Mouse (Mus musculus) embryonic facial prominence, embryonic 13.5 days (tissue): Measurements from ENCODE around the gene Gm9999. TPM values are rescaled to one million over a fixed set of nuclear protein-coding genes. Genes with fewer than 3 reads are reported as not detected.
"Not testable (repeated sequence)": the region's sequence is repeated elsewhere in the genome, so short reads cannot be mapped to it uniquely, and the experiment has no call there.

Experiments used
- ATAC-seq: fragments of 200-750 bp; cut with Nextera tagmentation; 2 replicates; pipeline ENCODE4 v1.8.0; 2017; ENCODE audit warnings: low read depth; ENCODE audit not compliant: insufficient number of reproducible peaks, insufficient read depth, low FRiP score, low TSS enrichment
- H3K27ac ChIP-seq: fragments of 300-500 bp; sonication (generic); 2 replicates; pipeline ENCODE4 v1.5.1; 2015; ENCODE audit warnings: moderate library complexity, mild to moderate bottlenecking, inconsistent platforms
- H3K27me3 ChIP-seq: fragments of 300-500 bp; sonication (generic); 2 replicates; pipeline ENCODE4 v1.6.1; 2015; ENCODE audit warnings: mild to moderate bottlenecking, inconsistent platforms
- H3K36me3 ChIP-seq: fragments of 300-500 bp; sonication (generic); 2 replicates; pipeline ENCODE4 v1.6.1; 2015; ENCODE audit warnings: mild to moderate bottlenecking, inconsistent platforms
- H3K4me1 ChIP-seq: fragments of 300-500 bp; sonication (generic); 2 replicates; pipeline ENCODE4 v1.6.1; 2015; ENCODE audit warnings: inconsistent platforms
- H3K4me2 ChIP-seq: fragments of 300-500 bp; sonication (generic); 2 replicates; pipeline ENCODE4 v1.6.1; 2015; ENCODE audit warnings: moderate library complexity, mild to moderate bottlenecking, inconsistent platforms
- H3K4me3 ChIP-seq: fragments of 300-500 bp; sonication (generic); 2 replicates; pipeline ENCODE4 v1.5.1; 2015; ENCODE audit warnings: mild to moderate bottlenecking, inconsistent platforms
- H3K9ac ChIP-seq: fragments of 300-500 bp; sonication (generic); 2 replicates; pipeline ENCODE4 v1.6.1; 2015; ENCODE audit warnings: mild to moderate bottlenecking, inconsistent platforms
- H3K9me3 ChIP-seq: fragments of 300-500 bp; sonication (generic); 2 replicates; pipeline ENCODE4 v1.6.1; 2016; ENCODE audit warnings: inconsistent platforms
- WGBS: fragments of 180-500 bp; shearing (Covaris S2); methylation state at CpG from one replicate; pipeline ENCODE4 v1.1.7; 2015; ENCODE audit warnings: mixed read lengths; 5-methylcytosine and 5-hydroxymethylcytosine counted together
- polyA plus RNA-seq: library from polyadenylated mRNA; unstranded; fragments of >200 nt; fragmentation: Nextera tagmentation; extraction: Ambion mirVana; gene quantifications from 2 replicates; pipeline ENCODE4 v1.2.1, GENCODE M21; 2015

Gene Gm9999
- polyA plus RNA-seq, 1 experiment from 2014 or later: not detected

- Histone ChIP-seq H3K27me3 (no peaks in the 10 kb centered on the region), H3K36me3 (no peaks in the 10 kb centered on the region), H3K9ac (no peak overlapping the region), H3K4me3 (no peak overlapping the region), H3K4me1 (peaks cover 6% of the 10 kb centered on the region), H3K27ac (no peak overlapping the region), H3K4me2 (no peak overlapping the region), H3K9me3 (no peaks in the 10 kb centered on the region)
- WGBS: 79% methylated on average over 3 of the region's 3 CpGs
- ATAC-seq: no peak
These were observed 33.2 kb downstream of the Gm9999 start for GRCm38 (mm10) chr7:47016602-47017001.

GRCm38 (mm10) chr7:47017146-47017545, 33.8 kb downstream of the Gm9999 start:
- Histone ChIP-seq H3K4me2 (no peak overlapping the region), H3K4me3 (no peak overlapping the region), H3K36me3 (no peaks in the 10 kb centered on the region), H3K4me1 (peaks cover 6% of the 10 kb centered on the region), H3K9me3 (no peaks in the 10 kb centered on the region), H3K9ac (no peak overlapping the region), H3K27me3 (no peaks in the 10 kb centered on the region), H3K27ac (no peak overlapping the region)
- WGBS: 63% methylated on average over 7 of the region's 7 CpGs
- no peak for ATAC-seq

GRCm38 (mm10) chr7:47019641-47020040, 36.3 kb downstream of the Gm9999 start:
- Histone ChIP-seq H3K4me2 (no peak overlapping the region), H3K9me3 (no peaks in the 10 kb centered on the region), H3K27ac (no peak overlapping the region), H3K4me1 (peaks cover 6% of the 10 kb centered on the region), H3K27me3 (no peaks in the 10 kb centered on the region), H3K4me3 (no peak overlapping the region), H3K9ac (no peak overlapping the region), H3K36me3 (no peaks in the 10 kb centered on the region)
- 65% methylated on average over 5 of the region's 5 CpGs for WGBS
- no peak for ATAC-seq

GRCm38 (mm10) chr7:47020956-47021355, 37.6 kb downstream of the Gm9999 start:
- Histone ChIP-seq H3K27me3 (no peaks in the 10 kb centered on the region), H3K4me2 (no peak overlapping the region), H3K9ac (no peak overlapping the region), H3K4me3 (no peak overlapping the region), H3K27ac (no peak overlapping the region), H3K9me3 (no peaks in the 10 kb centered on the region), H3K4me1 (no peaks in the 10 kb centered on the region), H3K36me3 (no peaks in the 10 kb centered on the region)
- ATAC-seq: no peak
- WGBS: 9% methylated on average over 8 of the region's 8 CpGs

GRCm38 (mm10) chr7:47022482-47022881, 39.1 kb downstream of the Gm9999 start:
- no peak for ATAC-seq

GRCm38 (mm10) chr7:47023530-47023929, 40.1 kb downstream of the Gm9999 start:
- Histone ChIP-seq H3K9me3 (no peaks in the 10 kb centered on the region), H3K4me3 (no peak overlapping the region), H3K9ac (no peak overlapping the region), H3K36me3 (no peaks in the 10 kb centered on the region), H3K4me2 (no peak overlapping the region), H3K4me1 (no peaks in the 10 kb centered on the region), H3K27ac (no peak overlapping the region), H3K27me3 (no peaks in the 10 kb centered on the region)
- no peak for ATAC-seq
- WGBS: 10% methylated on average over 6 of the region's 6 CpGs

More at GRCm38 (mm10) chr7:47022482-47022881, 39.1 kb downstream of the Gm9999 start:
- Histone ChIP-seq H3K9me3 (no peaks in the 10 kb centered on the region), H3K9ac (no peak overlapping the region), H3K27ac (no peak overlapping the region), H3K4me2 (no peak overlapping the region), H3K27me3 (no peaks in the 10 kb centered on the region), H3K4me1 (no peaks in the 10 kb centered on the region), H3K4me3 (no peak overlapping the region), H3K36me3 (no peaks in the 10 kb centered on the region)
- WGBS: 66% methylated on average over 8 of the region's 8 CpGs

- Histone ChIP-seq H3K4me1 (no peaks in the 10 kb centered on the region), H3K27me3 (no peaks in the 10 kb centered on the region), H3K27ac (no peak overlapping the region), H3K4me3 (no peak overlapping the region), H3K9me3 (no peaks in the 10 kb centered on the region), H3K4me2 (no peak overlapping the region), H3K36me3 (no peaks in the 10 kb centered on the region), H3K9ac (no peak overlapping the region)
- no peak for ATAC-seq
- WGBS: 87% methylated on average over 7 of the region's 7 CpGs
These were observed 41.1 kb downstream of the Gm9999 start for GRCm38 (mm10) chr7:47024454-47024853.

- Histone ChIP-seq H3K27ac (no peak overlapping the region), H3K4me3 (no peak overlapping the region), H3K27me3 (no peaks in the 10 kb centered on the region), H3K4me2 (no peak overlapping the region), H3K9ac (no peak overlapping the region), H3K9me3 (no peaks in the 10 kb centered on the region), H3K4me1 (no peaks in the 10 kb centered on the region), H3K36me3 (no peaks in the 10 kb centered on the region)
- WGBS: 68% methylated on average over 9 of the region's 9 CpGs
- ATAC-seq: no peak
These were observed 42.0 kb downstream of the Gm9999 start for GRCm38 (mm10) chr7:47025429-47025828.

- H3K36me3 ChIP-seq, ATAC-seq, H3K4me2 ChIP-seq, H3K9me3 ChIP-seq, H3K27me3 ChIP-seq, H3K4me1 ChIP-seq, H3K27ac ChIP-seq, H3K4me3 ChIP-seq, H3K9ac ChIP-seq: not testable (repeated sequence)
- 78% methylated on average over 3 of the region's 3 CpGs for WGBS
These were observed 43.5 kb downstream of the Gm9999 start for GRCm38 (mm10) chr7:47026899-47027298.

GRCm38 (mm10) chr7:47027520-47027919, 44.1 kb downstream of the Gm9999 start:
- Histone ChIP-seq H3K27me3 (no peaks in the 10 kb centered on the region), H3K4me3 (no peak overlapping the region), H3K4me1 (no peaks in the 10 kb centered on the region), H3K4me2 (no peak overlapping the region), H3K36me3 (no peaks in the 10 kb centered on the region), H3K9ac (no peak overlapping the region), H3K27ac (no peak overlapping the region), H3K9me3 (no peaks in the 10 kb centered on the region)
- no peak for ATAC-seq
- 95% methylated on average over 1 of the region's 1 CpGs for WGBS

GRCm38 (mm10) chr7:47030517-47031193, 47.3 kb downstream of the Gm9999 start:
- no peak overlapping the region for H3K4me3 ChIP-seq
- ATAC-seq: no peak
- H3K27me3 ChIP-seq: no peaks in the 10 kb centered on the region

GRCm38 (mm10) chr7:47031371-47031770, 48.0 kb downstream of the Gm9999 start:
- H3K9ac ChIP-seq: no peak overlapping the region
- no peak overlapping the region for H3K27ac ChIP-seq
- H3K4me3 ChIP-seq: no peak overlapping the region
- H3K36me3 ChIP-seq: no peaks in the 10 kb centered on the region
- WGBS: 78% methylated on average over 4 of the region's 4 CpGs
- no peak overlapping the region for H3K4me2 ChIP-seq
- ATAC-seq: no peak
- no peaks in the 10 kb centered on the region for H3K9me3 ChIP-seq
- H3K27me3 ChIP-seq: no peaks in the 10 kb centered on the region
- H3K4me1 ChIP-seq: no peaks in the 10 kb centered on the region

More at GRCm38 (mm10) chr7:47030517-47031193, 47.3 kb downstream of the Gm9999 start:
- no peak overlapping the region for H3K4me2 ChIP-seq
- peak overlapping the region; percentile 33; the same call in 1 of the 2 replicates for H3K27ac ChIP-seq
- no peaks in the 10 kb centered on the region for H3K36me3 ChIP-seq
- H3K9me3 ChIP-seq: no peaks in the 10 kb centered on the region
- H3K4me1 ChIP-seq: no peaks in the 10 kb centered on the region
- H3K9ac ChIP-seq: no peak overlapping the region
- 70% methylated on average over 9 of the region's 9 CpGs for WGBS
